Mouse (Mus musculus) neural tube, embryonic 11.5 days (tissue): ENCODE data around the gene Il1rapl2. TPM values are rescaled to one million over a fixed set of nuclear protein-coding genes. Genes with fewer than 3 reads are reported as not detected.

Experiments used
- ATAC-seq: fragments of 200-750 bp; cut with Nextera tagmentation; 2 replicates; pipeline ENCODE4 v1.8.0; 2017; ENCODE audit warnings: moderate number of reproducible peaks, mild to moderate bottlenecking, moderate TSS enrichment, moderate library complexity; ENCODE audit not compliant: insufficient read depth, low FRiP score, low TSS enrichment
- DNase-seq: peaks from one replicate; pipeline ENCODE4 v3.0.0-alpha.2; 2015; ENCODE audit warnings: low spot score
- H3K27ac ChIP-seq: fragments of 300-500 bp; sonication (generic); 2 replicates; pipeline ENCODE4 v1.5.1; 2014; ENCODE audit warnings: low read depth, mild to moderate bottlenecking, low read length
- H3K27me3 ChIP-seq: fragments of 300-500 bp; sonication (generic); 2 replicates; pipeline ENCODE4 v1.6.1; 2014; ENCODE audit warnings: mild to moderate bottlenecking, low read length, mixed read lengths; ENCODE audit not compliant: control insufficient read depth, insufficient read depth
- H3K36me3 ChIP-seq: fragments of 300-500 bp; sonication (generic); 2 replicates; pipeline ENCODE4 v1.6.1; 2014; ENCODE audit warnings: mild to moderate bottlenecking, low read length, moderate library complexity, mixed read lengths; ENCODE audit not compliant: control insufficient read depth, insufficient read depth
- H3K4me1 ChIP-seq: fragments of 300-500 bp; sonication (generic); 2 replicates; pipeline ENCODE4 v1.6.1; 2014; ENCODE audit warnings: low read length, mixed read lengths; ENCODE audit not compliant: control insufficient read depth, insufficient read depth
- H3K4me2 ChIP-seq: fragments of 300-500 bp; sonication (generic); 2 replicates; pipeline ENCODE4 v1.6.1; 2014; ENCODE audit warnings: low read depth, mild to moderate bottlenecking, moderate library complexity
- H3K4me3 ChIP-seq: fragments of 300-500 bp; sonication (generic); 2 replicates; pipeline ENCODE4 v1.5.1; 2014; ENCODE audit warnings: low read depth, low read length
- H3K9ac ChIP-seq: fragments of 300-500 bp; sonication (generic); 2 replicates; pipeline ENCODE4 v1.6.1; 2014; ENCODE audit warnings: mild to moderate bottlenecking, low read length
- H3K9me3 ChIP-seq: fragments of 300-500 bp; sonication (generic); 2 replicates; pipeline ENCODE4 v1.6.1; 2016; ENCODE audit warnings: low read length; ENCODE audit not compliant: control insufficient read depth
- WGBS: fragments of 180-500 bp; shearing (Covaris S2); extraction: QIAGEN DNeasy Blood & Tissue Kit; methylation state at CpG from one replicate; pipeline ENCODE4 v1.1.7; 2014; 5-methylcytosine and 5-hydroxymethylcytosine counted together
- polyA plus RNA-seq: library from polyadenylated mRNA; unstranded; fragments of >200 nt; fragmentation: Nextera tagmentation; extraction: Ambion mirVana; gene quantifications from 2 replicates; pipeline ENCODE4 v1.2.1, GENCODE M21; 2014

The Il1rapl2 gene
- polyA plus RNA-seq, 1 experiment from 2014 or later: 0.52 TPM

DNA sequence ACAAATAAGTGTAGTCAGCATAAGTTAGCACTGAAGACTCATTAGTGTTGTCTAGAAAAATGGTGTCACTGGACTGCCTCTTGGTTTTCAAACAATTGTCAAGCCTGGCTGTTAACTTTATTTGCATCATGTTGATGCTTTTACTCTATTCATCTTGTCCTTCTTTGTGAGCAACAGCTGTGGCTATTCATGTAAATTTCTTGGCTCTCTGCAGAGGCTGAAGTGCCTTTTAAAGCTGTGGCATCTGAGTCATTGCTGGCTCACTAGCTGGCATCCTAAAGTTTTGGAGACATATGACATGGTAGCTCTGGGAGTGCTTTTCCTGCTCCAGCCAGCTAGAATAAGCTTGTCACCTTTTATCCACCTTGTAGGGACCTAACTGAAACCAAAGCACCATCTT lies 1261.5 kb downstream of the Il1rapl2 start:
- Histone ChIP-seq H3K27ac (no peak overlapping the region), H3K9me3 (no peaks in the 10 kb centered on the region), H3K27me3 (no peaks in the 10 kb centered on the region), H3K4me2 (no peak overlapping the region), H3K4me1 (no peaks in the 10 kb centered on the region), H3K4me3 (no peak overlapping the region), H3K9ac (no peak overlapping the region), H3K36me3 (no peaks in the 10 kb centered on the region)
- DNase-seq (no peak), ATAC-seq (no peak)

GRCm38 (mm10) chrX:138833894-138834293 lies 1263.5 kb downstream of the Il1rapl2 start:
- H3K27me3 ChIP-seq: no peaks in the 10 kb centered on the region
- DNase-seq (no peak), ATAC-seq (no peak)
- H3K9ac ChIP-seq: no peak overlapping the region
- no peaks in the 10 kb centered on the region for H3K9me3 ChIP-seq
- WGBS: 70% methylated on average over 2 of the region's 2 CpGs
- H3K4me1 ChIP-seq: no peaks in the 10 kb centered on the region
- H3K36me3 ChIP-seq: no peaks in the 10 kb centered on the region
- H3K4me3 ChIP-seq: no peak overlapping the region
- H3K4me2 ChIP-seq: no peak overlapping the region
- H3K27ac ChIP-seq: no peak overlapping the region

GRCm38 (mm10) chrX:138838381-138838780 lies 1268.0 kb downstream of the Il1rapl2 start:
- Histone ChIP-seq H3K36me3 (no peaks in the 10 kb centered on the region), H3K27ac (no peak overlapping the region), H3K9ac (no peak overlapping the region), H3K9me3 (no peaks in the 10 kb centered on the region), H3K4me1 (no peaks in the 10 kb centered on the region), H3K27me3 (no peaks in the 10 kb centered on the region), H3K4me3 (no peak overlapping the region), H3K4me2 (no peak overlapping the region)
- DNase-seq (no peak), ATAC-seq (no peak)
- WGBS: 85% methylated on average over 3 of the region's 3 CpGs
